Mouse (Mus musculus): ENCODE results near the gene Nrxn2.

Nrxn2 gene

GRCm38 (mm10) chr19:6542367-6543034 lies 124.0 kb downstream of the Nrxn2 start, which contains the start of gene Slc22a12:
Gene Slc22a12, minus strand, starts transcription at chr19:6543032.
- DNase-seq (ENCODE audit: low spot score) = no peak

GRCm38 (mm10) chr19:6543035-6543383 lies 124.5 kb downstream of the Nrxn2 start:
- DNase-seq (ENCODE audit: low spot score) = no peak

- DNase-seq (ENCODE audit: low spot score) = no peak
These were observed 125.0 kb downstream of the Nrxn2 start for GRCm38 (mm10) chr19:6543518-6543917.

DNA sequence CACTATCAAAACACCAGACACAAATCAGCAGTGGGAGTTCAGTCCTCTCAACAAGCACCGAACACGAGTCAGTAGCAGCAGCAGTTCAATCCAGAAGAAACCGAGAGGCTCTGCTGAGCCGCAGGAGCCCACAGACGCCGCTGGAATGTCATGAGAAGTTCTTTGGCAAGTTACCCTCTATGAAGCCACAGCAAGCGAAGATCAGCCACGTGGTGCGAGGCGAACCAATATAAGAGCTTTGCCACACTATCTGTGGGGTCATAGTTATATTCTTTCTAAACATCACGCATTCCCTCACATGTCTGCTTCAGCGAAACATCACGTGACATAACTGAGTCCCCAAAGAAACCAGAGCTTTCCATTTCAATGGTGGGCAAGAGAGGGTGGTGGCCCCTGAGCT lies 126.2 kb downstream of the Nrxn2 start:
- DNase-seq (ENCODE audit: low spot score) = no peak

DNA sequence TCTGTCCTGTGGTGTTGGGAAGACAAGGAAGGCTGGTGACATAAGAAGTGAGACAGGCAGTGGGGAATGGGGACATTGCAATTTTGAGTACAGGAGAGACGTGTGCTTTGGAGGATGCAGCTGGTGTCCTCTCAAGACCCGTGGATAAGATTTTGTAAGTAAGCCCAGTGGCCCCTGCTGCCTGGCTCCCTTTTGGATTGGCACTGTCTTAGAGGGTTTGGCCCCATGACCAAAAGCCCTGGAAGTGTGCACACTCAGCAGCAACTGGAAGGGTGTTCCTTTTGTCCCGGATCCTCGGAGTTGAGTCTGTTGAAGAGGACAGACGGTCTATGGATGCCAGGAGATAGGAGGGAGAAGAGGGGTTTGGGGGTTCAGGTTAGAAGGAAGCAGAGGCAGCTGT lies 127.0 kb downstream of the Nrxn2 start:
- no peak for DNase-seq (ENCODE audit: low spot score)

- DNase-seq (ENCODE audit: low spot score) = no peak
These were observed 127.6 kb downstream of the Nrxn2 start for GRCm38 (mm10) chr19:6546096-6546495.

- no peak for DNase-seq (ENCODE audit: low spot score)
These were observed 129.3 kb downstream of the Nrxn2 start for GRCm38 (mm10) chr19:6547801-6548200.

DNA sequence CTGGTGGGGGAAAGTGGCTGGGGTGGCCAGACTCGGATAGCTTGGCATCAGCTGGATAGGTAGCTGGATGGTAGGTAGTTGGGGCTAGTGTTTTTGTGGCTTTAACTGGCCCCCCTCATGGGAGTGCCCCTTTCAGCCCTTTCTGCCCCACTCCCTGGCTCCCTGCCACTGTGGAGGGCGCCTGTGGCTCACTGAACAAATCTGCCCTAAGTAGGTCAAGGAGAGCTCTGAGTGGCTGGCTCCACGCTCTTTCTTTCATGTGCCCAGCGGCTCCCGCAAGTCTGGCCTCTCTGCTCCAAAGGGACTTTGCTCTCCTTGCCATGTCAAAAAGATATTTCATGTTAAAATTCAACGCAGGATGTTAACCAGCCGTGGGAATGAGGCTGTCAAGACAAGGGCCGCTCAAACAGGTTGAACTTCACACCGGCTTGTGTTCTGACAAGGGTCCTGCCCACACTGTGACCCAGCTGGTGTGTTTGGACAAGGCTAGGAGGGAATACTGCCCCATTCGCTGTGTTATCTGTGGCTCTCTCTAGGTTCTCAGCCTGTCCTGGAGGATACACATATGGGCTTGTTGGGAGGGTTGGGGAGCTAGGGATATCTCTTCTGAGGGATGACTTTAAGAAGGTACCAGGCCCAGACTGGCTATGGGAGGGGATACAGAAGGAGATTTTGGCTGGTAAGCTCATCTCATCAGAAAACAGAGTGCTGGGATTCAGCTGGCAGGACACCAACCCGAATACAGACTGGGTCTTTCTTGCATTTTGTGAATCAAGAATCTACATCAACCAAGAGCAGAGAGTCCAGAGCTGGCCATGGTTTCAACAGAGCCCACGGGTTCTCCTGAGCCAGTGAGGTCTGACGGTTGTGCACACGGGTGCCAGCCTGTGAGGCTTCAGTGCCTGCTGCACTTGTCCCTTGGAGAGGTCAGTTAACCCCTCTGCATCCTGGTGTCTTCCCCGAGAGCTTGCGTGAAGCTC lies 130.2 kb downstream of the Nrxn2 start:
- DNase-seq (ENCODE audit: low spot score) = no peak

DNA sequence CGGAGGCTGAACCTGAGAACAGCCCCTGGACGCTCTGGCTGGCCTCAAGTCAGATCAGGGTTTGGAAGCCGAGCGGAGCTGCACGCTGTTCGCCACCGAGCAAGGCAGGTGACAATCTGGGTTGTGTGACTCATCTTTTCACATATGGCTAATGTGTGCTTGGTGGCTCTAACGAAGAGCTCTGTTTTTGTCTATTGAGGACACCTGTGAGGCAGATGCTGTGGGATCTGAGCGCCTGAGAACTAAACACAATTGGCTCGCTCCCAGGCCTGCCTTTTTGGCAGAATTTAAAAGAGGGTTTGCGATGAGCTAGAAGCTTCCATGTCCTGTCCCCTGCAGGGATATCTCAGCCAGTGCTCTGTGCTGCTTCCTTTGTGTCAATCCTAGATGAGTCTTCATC lies 131.0 kb downstream of the Nrxn2 start:
- no peak for DNase-seq (ENCODE audit: low spot score)

DNA sequence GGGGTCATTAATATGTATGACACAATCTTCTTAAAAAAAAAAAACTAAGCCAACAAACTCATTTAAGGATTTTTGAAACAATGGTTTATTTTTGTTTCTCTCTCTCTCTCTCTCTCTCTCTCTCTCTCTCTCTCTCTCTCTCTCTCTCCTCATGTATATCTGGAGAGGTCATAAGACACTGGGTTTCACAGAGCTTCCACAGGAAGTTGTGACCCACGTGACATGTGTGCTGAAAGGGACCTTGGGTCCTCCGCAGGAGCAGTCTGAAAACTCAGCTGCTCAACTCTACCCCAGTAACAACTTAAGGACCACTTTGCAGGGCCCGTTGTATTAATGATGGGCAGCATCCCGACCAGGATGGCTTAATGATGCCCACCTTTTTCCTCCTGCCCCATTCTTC lies 132.7 kb downstream of the Nrxn2 start:
- no peak for DNase-seq (ENCODE audit: low spot score)

GRCm38 (mm10) chr19:6552302-6553028 lies 133.9 kb downstream of the Nrxn2 start:
- DNase-seq (ENCODE audit: low spot score) = peak; percentile 17

GRCm38 (mm10) chr19:6553174-6553573 lies 134.6 kb downstream of the Nrxn2 start:
- no peak for DNase-seq (ENCODE audit: low spot score)

DNA sequence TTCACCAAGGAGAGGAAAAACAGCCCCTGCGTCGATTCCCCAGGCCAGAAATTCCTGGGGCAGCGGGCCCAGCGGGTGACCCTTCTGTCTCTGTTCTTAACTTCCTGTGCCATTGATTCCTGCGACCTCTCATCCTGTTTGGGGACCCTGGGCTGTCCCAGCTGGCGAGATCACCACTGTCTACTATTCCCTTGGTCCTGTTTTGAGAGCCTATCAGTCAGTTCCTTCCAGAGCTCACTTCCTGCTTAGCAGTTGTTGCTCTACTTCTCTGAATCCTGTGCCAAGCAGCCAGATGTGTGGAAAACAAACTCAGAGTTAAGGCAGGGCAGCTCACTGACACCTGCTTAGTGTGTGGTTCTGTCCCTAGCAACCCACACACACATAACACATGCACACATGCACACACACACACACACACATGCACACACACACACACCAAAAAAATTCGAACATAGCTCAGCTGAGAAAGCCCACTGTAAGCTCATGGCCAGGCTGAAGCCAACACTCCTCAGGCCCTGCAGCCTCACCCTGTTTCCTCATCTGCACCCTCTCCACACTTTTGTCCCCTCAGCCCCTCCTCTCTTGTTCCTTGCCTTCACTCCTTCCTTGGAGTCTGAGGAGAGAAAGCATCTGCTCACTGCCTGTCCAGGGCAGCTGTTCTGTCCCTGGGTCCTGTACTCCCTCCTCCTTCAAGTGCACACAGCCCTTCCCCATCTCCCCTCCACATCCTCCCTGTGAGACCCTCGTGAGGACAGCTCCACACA lies 135.5 kb downstream of the Nrxn2 start:
- DNase-seq (ENCODE audit: low spot score) = no peak

- DNase-seq (ENCODE audit: low spot score) = no peak
These were observed 141.0 kb downstream of the Nrxn2 start for GRCm38 (mm10) chr19:6559576-6559975.

GRCm38 (mm10) chr19:6560246-6560815 lies 141.8 kb downstream of the Nrxn2 start:
- DNase-seq (ENCODE audit: low spot score) = no peak

- no peak for DNase-seq (ENCODE audit: low spot score)
These were observed 146.6 kb downstream of the Nrxn2 start for GRCm38 (mm10) chr19:6565136-6565535.

- no peak for DNase-seq (ENCODE audit: low spot score)
These were observed 147.9 kb downstream of the Nrxn2 start for GRCm38 (mm10) chr19:6566450-6566849.

DNA sequence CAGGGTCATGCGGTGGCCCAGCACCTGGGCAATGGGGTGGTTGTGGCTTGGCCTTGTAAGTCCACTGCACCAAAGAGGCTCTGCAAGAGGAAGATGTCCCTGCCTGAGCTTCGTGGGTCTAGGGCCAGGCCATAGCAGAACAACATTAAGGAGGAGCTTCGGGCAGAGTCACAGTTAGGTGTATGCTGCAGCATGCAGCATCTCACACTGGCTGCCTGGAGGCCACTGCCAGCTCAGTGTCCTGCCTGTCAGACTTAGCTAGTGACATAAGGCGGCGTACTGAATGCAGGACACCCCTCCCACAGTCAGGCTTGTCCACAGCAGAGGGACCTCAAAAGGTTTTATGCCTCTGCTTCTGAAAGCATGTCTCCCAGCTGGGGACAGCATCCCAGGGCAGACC lies 150.5 kb downstream of the Nrxn2 start:
- no peak for DNase-seq (ENCODE audit: low spot score)

DNA sequence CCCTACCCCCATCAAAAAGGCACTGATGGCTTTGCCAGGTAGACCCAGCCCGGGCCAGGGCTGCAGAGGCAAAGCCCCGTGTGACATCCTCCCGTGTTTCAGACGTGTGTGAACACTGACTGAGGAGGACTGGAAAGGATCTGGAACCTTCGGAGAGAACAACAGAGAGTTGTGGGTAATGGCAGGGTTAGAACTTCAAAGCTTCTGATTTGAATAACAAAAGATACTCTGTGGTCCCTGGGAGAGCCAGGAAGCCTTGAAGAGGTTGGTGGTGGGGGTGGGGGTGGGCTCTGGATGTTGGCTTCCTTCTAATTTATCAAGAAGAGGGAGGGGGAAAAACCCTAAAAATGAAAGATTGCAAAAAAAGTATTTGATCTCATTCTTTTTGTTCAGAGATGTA lies 151.0 kb downstream of the Nrxn2 start:
- no peak for DNase-seq (ENCODE audit: low spot score)

GRCm38 (mm10) chr19:6571476-6571875 lies 152.9 kb downstream of the Nrxn2 start:
- no peak for DNase-seq (ENCODE audit: low spot score)

GRCm38 (mm10) chr19:6572001-6572400 lies 153.5 kb downstream of the Nrxn2 start:
- DNase-seq (ENCODE audit: low spot score) = no peak
